Mouse (Mus musculus) cerebral cortex, adult 2 months (tissue): ENCODE results near the gene Cmtm8.

Source experiments
- WGBS: fragments of 180-500 bp; shearing (Covaris S2); methylation state at CpG from one replicate; pipeline ENCODE4 v1.1.7; 2018; 5-methylcytosine and 5-hydroxymethylcytosine counted together

Cmtm8 gene

GRCm38 (mm10) chr9:114758272-114758671 lies 85.7 kb downstream of the Cmtm8 start:
- WGBS, result 54% methylated on average over 7 of the region's 7 CpGs

- WGBS, result 2% methylated on average over 36 of the region's 36 CpGs
Observed at GRCm38 (mm10) chr9:114752863-114753484, 91.0 kb downstream of the Cmtm8 start.

DNA sequence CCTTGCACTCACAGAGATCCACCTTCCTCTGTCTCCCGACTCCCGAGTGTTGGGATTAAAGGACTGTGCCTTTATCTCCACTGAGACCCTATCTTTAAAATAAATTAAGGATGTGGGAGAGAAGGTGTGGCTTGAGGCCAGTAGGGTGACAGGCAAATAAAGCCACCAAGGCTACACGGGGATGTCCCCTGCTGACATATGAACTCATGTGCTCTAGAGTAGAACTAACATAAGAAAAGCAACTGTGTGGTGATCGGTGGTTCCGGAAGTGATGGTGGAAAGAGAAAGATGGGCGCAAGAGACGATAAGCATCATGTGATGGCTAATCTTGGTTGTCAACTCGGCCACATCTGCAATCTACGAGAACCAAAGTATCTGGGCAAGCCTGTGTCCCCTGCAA lies 91.6 kb downstream of the Cmtm8 start:
- 65% methylated on average over 9 of the region's 9 CpGs for WGBS

- 68% methylated on average over 3 of the region's 3 CpGs for WGBS
Observed at GRCm38 (mm10) chr9:114751582-114751981, 92.4 kb downstream of the Cmtm8 start.

GRCm38 (mm10) chr9:114747466-114747865 lies 96.5 kb downstream of the Cmtm8 start:
- WGBS, result 76% methylated on average over 12 of the region's 12 CpGs

DNA sequence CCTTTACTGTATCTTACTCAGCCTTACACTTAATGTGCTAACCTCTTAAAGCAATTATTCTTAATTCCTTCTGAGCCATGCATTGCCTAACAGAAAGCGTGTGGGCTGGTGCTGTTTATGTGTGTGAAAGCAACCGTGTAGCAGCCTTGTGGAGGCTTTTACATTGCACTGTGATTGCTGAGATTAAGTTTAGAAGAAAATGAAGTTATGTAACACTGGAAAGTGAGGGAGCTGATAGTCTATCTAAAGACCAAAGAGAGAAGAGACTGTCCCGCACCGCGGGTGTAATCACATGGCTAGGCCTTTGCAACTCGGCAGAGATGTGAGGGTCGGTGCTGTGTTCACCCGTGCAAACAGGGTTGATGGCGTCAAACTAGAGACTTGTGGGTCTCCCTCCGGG lies 96.9 kb downstream of the Cmtm8 start:
- WGBS, result 53% methylated on average over 10 of the region's 10 CpGs

GRCm38 (mm10) chr9:114745654-114746053 lies 98.3 kb downstream of the Cmtm8 start:
- 37% methylated on average over 4 of the region's 4 CpGs for WGBS

DNA sequence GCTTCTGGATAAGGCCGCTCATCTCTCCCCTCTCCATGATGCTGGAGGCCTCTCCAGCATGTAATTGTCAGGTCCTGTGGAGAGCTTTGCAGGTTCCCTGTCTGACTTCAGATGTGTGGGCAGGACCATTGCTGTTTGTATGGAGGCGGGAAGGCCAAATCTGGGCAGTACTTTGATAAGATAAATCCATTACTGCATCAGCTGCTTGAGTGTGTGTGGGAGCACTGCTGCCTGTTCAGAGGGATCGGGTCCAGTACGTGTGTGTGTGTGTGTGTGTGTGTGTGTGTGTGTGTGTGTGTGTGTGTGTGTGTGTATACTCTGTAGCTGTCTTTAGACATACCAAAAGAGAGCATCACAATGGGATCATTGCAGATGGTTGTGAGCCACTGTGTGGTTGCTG lies 98.8 kb downstream of the Cmtm8 start:
- WGBS, result 57% methylated on average over 4 of the region's 4 CpGs

GRCm38 (mm10) chr9:114742731-114743130 lies 101.2 kb downstream of the Cmtm8 start:
- WGBS, result 56% methylated on average over 2 of the region's 2 CpGs

- 84% methylated on average over 9 of the region's 9 CpGs for WGBS
Observed at GRCm38 (mm10) chr9:114740336-114740735, 103.6 kb downstream of the Cmtm8 start.
